Mouse (Mus musculus): ENCODE results near the gene Syngap1.

DNA sequence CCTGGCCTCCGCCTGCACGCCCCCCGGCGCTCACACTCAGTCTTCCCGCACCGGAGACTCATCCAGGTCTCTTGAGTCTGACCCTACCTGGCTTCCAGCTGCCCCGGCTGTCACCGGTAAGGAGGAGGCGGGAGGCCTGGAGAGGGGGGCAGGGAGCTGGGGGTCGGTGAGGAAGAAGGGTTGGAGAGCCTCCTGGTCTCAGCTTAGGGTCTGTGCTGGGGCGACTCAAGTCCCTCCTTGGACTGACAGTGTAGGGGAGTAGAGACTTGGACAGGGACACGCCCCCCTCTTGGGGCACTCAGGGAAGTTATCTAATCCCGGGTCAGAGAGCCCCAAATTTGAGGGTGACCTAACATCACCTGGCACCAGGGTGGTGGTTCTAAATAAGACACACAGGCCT lies 7.6 kb upstream of the Syngap1 start:
- TF ChIP-seq POLR2A (IDR thresholded peaks at IDR 0.05; ENCODE audit: control insufficient read depth in 1 of 2, insufficient read depth in 1 of 2, low read depth in 1 of 2, low read length in 2 of 2, poor library complexity in 1 of 2) (no peak), ZKSCAN1 (IDR thresholded peaks at IDR 0.05; ENCODE audit: low read depth, low read length) (no peak)

Measured in MEL (cell line).